Comparison of ENCODE assay signal across 11 mouse cellular contexts in genomic region chr10:125839621-125840141, GRCm38 (mm10).
DNase-seq lines count a peak whose midpoint lies in the region; ATAC-seq and TF ChIP-seq lines count a peak whose summit lies in the region.
"Had no signal": no experiment of that assay in that cellular context is flagged by ENCODE, and none has a peak within 500 bp of the region (broad histone marks: within the 10 kb centered on the region; RNA-seq: fewer than 3 reads in every experiment).

No protein-coding gene starts in this region.

- no peaks in the 10 kb centered on the region for H3K27me3 ChIP-seq in lung, embryonic 14.5 days (ENCODE audit: insufficient read depth, low read length)
- peaks cover 5% of the 10 kb centered on the region; the same call in 1 of the 2 replicates for H3K27me3 ChIP-seq in forebrain, embryonic 16.5 days (replicated peaks; ENCODE audit: control insufficient read depth, insufficient read depth, low read length)
- no peaks in the 10 kb centered on the region for H3K27me3 ChIP-seq in limb, embryonic 12.5 days
- H3K27me3 ChIP-seq: Patski had no signal

- H3K4me1 ChIP-seq in lung, embryonic 14.5 days (ENCODE audit: insufficient read depth): peaks cover 2% of the 10 kb centered on the region; the same call in 1 of the 2 replicates
- H3K4me1 ChIP-seq in forebrain, embryonic 16.5 days (replicated peaks; ENCODE audit: control insufficient read depth, insufficient read depth, low read length): peaks cover 12% of the 10 kb centered on the region
- H3K4me1 ChIP-seq in limb, embryonic 12.5 days (replicated peaks): peaks cover 22% of the 10 kb centered on the region

- H3K36me3 ChIP-seq in lung, embryonic 14.5 days (ENCODE audit: insufficient read depth): no peaks in the 10 kb centered on the region
- no peaks in the 10 kb centered on the region for H3K36me3 ChIP-seq in forebrain, embryonic 16.5 days (ENCODE audit: control insufficient read depth, insufficient read depth)
- no peaks in the 10 kb centered on the region for H3K36me3 ChIP-seq in limb, embryonic 12.5 days

- H3K9me3 ChIP-seq in lung, embryonic 14.5 days (ENCODE audit: low read depth, low read length): no peaks in the 10 kb centered on the region
- no peaks in the 10 kb centered on the region for H3K9me3 ChIP-seq in forebrain, embryonic 16.5 days (ENCODE audit: control insufficient read depth, low read length)
- no peaks in the 10 kb centered on the region for H3K9me3 ChIP-seq in limb, embryonic 12.5 days

- 14% methylated on average over 5 of the region's 5 CpGs for WGBS in lung, embryonic 14.5 days
- 4% methylated on average over 5 of the region's 5 CpGs for WGBS in forebrain, embryonic 16.5 days
- WGBS in limb, embryonic 12.5 days: 15% methylated on average over 5 of the region's 5 CpGs

- TF ChIP-seq CTCF in lung, embryonic 14.5 days (IDR thresholded peaks at IDR 0.05; ENCODE audit: low read depth): no peak

- H3K4me2 ChIP-seq in lung, embryonic 14.5 days: no peak overlapping the region
- H3K4me2 ChIP-seq in forebrain, embryonic 16.5 days (ENCODE audit: low read length): peak overlapping the region; percentile 26
- H3K4me2 ChIP-seq in limb, embryonic 12.5 days: no peak overlapping the region; the same call in 1 of the 2 replicates

- H3K27ac ChIP-seq in lung, embryonic 14.5 days (ENCODE audit: low read depth): no peak overlapping the region
- no peak overlapping the region for H3K27ac ChIP-seq in forebrain, embryonic 16.5 days (ENCODE audit: low read length)
- H3K27ac ChIP-seq in limb, embryonic 12.5 days: peak overlapping the region; percentile 72

- H3K9ac ChIP-seq in lung, embryonic 14.5 days: no peak overlapping the region
- peak overlapping the region; percentile 9; the same call in 1 of the 2 replicates for H3K9ac ChIP-seq in forebrain, embryonic 16.5 days (replicated peaks; ENCODE audit: low read depth, low read length)
- H3K9ac ChIP-seq in limb, embryonic 12.5 days (replicated peaks): no peak overlapping the region

- no peak overlapping the region for H3K4me3 ChIP-seq in lung, embryonic 14.5 days (ENCODE audit: low read depth, low read length)
- H3K4me3 ChIP-seq in forebrain, embryonic 16.5 days (replicated peaks; ENCODE audit: low read length): no peak overlapping the region
- no peak overlapping the region for H3K4me3 ChIP-seq in limb, embryonic 12.5 days (replicated peaks)

- peak; percentile 30 for DNase-seq in lung, embryonic 14.5 days
- DNase-seq in lung, postnatal 25 days (ENCODE audit: low spot score): no peak
- peak; percentile 8 to 55 for DNase-seq in right cerebral cortex, postnatal 36 days (ENCODE audit: low spot score in 2 of 2)
- no peak for DNase-seq in c-Kit-positive CD71-positive TER-119-positive erythroid progenitor cells, embryonic 14.5 days (ENCODE audit: low spot score)
- no peak for DNase-seq in testis, postnatal 10 days (ENCODE audit: low spot score)
- DNase-seq in yolk sac, embryonic 10.5 days (ENCODE audit: low spot score): no peak
- DNase-seq: cerebellum, adult 9-11 months; lung, adult 18-20 months had no signal

- ATAC-seq in lung, embryonic 14.5 days (ENCODE audit: insufficient read depth): no peak
- ATAC-seq in forebrain, embryonic 16.5 days: peak; percentile 54
- ATAC-seq in limb, embryonic 12.5 days (ENCODE audit: insufficient number of reproducible peaks, insufficient read depth, low FRiP score, low TSS enrichment, low read depth): no peak
- ATAC-seq: Patski had no signal

Comparison
In these comparisons a context has a peak if more than half of its experiments do, and no peak if none do; other contexts are left out.
1. DNase-seq: peak in lung, embryonic 14.5 days (single experiment) and right cerebral cortex, postnatal 36 days (2 of 2); none in lung, postnatal 25 days (single experiment), c-Kit-positive CD71-positive TER-119-positive erythroid progenitor cells, embryonic 14.5 days (single experiment), testis, postnatal 10 days (single experiment) and yolk sac, embryonic 10.5 days (single experiment).